Mouse (Mus musculus) liver, embryonic 14.5 days (tissue): ENCODE results near the gene Sugct.
A peak's percentile ranks its signal among the peaks of the same experiment; 100 is the strongest.

Source experiments
- CTCF ChIP-seq: IDR thresholded peaks from 2 replicates; pipeline ENCODE4 v1.5.1; 2016; ENCODE audit warnings: antibody characterized with exemption, low read depth, control low read depth
- EP300 ChIP-seq: IDR thresholded peaks from 2 replicates; pipeline ENCODE4 v1.6.1; 2016; ENCODE audit warnings: antibody characterized with exemption, low read depth

GRCm38 (mm10) chr13:17432139-17432916, 263.0 kb downstream of the Sugct start:
- TF ChIP-seq CTCF: peak; percentile 41; the same call in 1 of the 2 replicates
- no peak for TF ChIP-seq EP300
